Mouse (Mus musculus): ENCODE data around the gene Mta1. TPM values are rescaled to one million over a fixed set of nuclear protein-coding genes. Genes with fewer than 3 reads are reported as not detected.

Mta1 gene
- polyA plus RNA-seq, 1 experiment from 2014 or later: 17.2 TPM

- peaks cover 11% of the 10 kb centered on the region; the same call in 1 of the 2 replicates for H3K27me3 ChIP-seq (replicated peaks)
- WGBS: 10% methylated on average over 45 of the region's 45 CpGs
- no peaks in the 10 kb centered on the region for H3K9me3 ChIP-seq
- peak within 1 kb of the TSS; percentile 25 for H3K4me2 ChIP-seq
- H3K27ac ChIP-seq: no peak within 1 kb of the TSS
- no peak within 1 kb of the TSS for H3K9ac ChIP-seq
- peaks cover 34% of the 10 kb centered on the region for H3K4me1 ChIP-seq
- H3K4me3 ChIP-seq: no peak within 1 kb of the TSS
- 0 out of 2 replicates have a peak, but pooled peaks have one; percentile 7 for ATAC-seq (replicated peaks)
- peaks cover 13% of the 10 kb centered on the region; the same call in 1 of the 2 replicates for H3K36me3 ChIP-seq (replicated peaks)
Measured at GRCm38 (mm10) chr12:113146112-113147057, 48.3 kb downstream of the Mta1 start, which contains the start of gene Crip1. TSS of gene Crip1 (plus strand) at chr12:113146316.

GRCm38 (mm10) chr12:113147481-113147880 is 49.4 kb downstream of the Mta1 start:
- Histone ChIP-seq H3K27ac (no peak overlapping the region), H3K9me3 (no peaks in the 10 kb centered on the region), H3K27me3 (replicated peaks) (peaks cover 20% of the 10 kb centered on the region; the same call in 1 of the 2 replicates), H3K9ac (no peak overlapping the region), H3K4me1 (peaks cover 30% of the 10 kb centered on the region), H3K36me3 (replicated peaks) (peaks cover 13% of the 10 kb centered on the region; the same call in 1 of the 2 replicates), H3K4me2 (no peak overlapping the region), H3K4me3 (no peak overlapping the region)
- 84% methylated on average over 8 of the region's 8 CpGs for WGBS
- ATAC-seq (replicated peaks): no peak

GRCm38 (mm10) chr12:113148381-113149035 is 50.4 kb downstream of the Mta1 start:
- H3K9ac ChIP-seq: no peak overlapping the region
- no peaks in the 10 kb centered on the region for H3K9me3 ChIP-seq
- no peak overlapping the region for H3K4me2 ChIP-seq
- H3K27me3 ChIP-seq (replicated peaks): peaks cover 26% of the 10 kb centered on the region; the same call in 1 of the 2 replicates
- no peak for ATAC-seq (replicated peaks)
- H3K4me3 ChIP-seq: no peak overlapping the region
- peaks cover 13% of the 10 kb centered on the region; the same call in 1 of the 2 replicates for H3K36me3 ChIP-seq (replicated peaks)
- no peak overlapping the region for H3K27ac ChIP-seq
- peaks cover 20% of the 10 kb centered on the region for H3K4me1 ChIP-seq
- 48% methylated on average over 16 of the region's 16 CpGs for WGBS

GRCm38 (mm10) chr12:113149341-113149740 is 51.3 kb downstream of the Mta1 start:
- Histone ChIP-seq H3K4me2 (no peak overlapping the region), H3K36me3 (replicated peaks) (peaks cover 5% of the 10 kb centered on the region; the same call in 1 of the 2 replicates), H3K9ac (no peak overlapping the region), H3K4me3 (no peak overlapping the region), H3K4me1 (peaks cover 20% of the 10 kb centered on the region), H3K9me3 (no peaks in the 10 kb centered on the region), H3K27me3 (replicated peaks) (peaks cover 26% of the 10 kb centered on the region; the same call in 1 of the 2 replicates), H3K27ac (no peak overlapping the region)
- no peak for ATAC-seq (replicated peaks)
- whole genome bisulfite sequencing: 55% methylated on average over 4 of the region's 4 CpGs

- H3K27me3 ChIP-seq (replicated peaks): peaks cover 26% of the 10 kb centered on the region; the same call in 1 of the 2 replicates
- 80% methylated on average over 3 of the region's 3 CpGs for WGBS
- H3K9ac ChIP-seq: no peak overlapping the region
- H3K36me3 ChIP-seq (replicated peaks): no peaks in the 10 kb centered on the region
- no peak overlapping the region for H3K4me2 ChIP-seq
- no peak for ATAC-seq (replicated peaks)
- H3K4me3 ChIP-seq: no peak overlapping the region
- no peaks in the 10 kb centered on the region for H3K9me3 ChIP-seq
- peaks cover 21% of the 10 kb centered on the region for H3K4me1 ChIP-seq
- H3K27ac ChIP-seq: no peak overlapping the region
Measured at GRCm38 (mm10) chr12:113149896-113150295, 51.8 kb downstream of the Mta1 start.

- no peak overlapping the region for H3K4me2 ChIP-seq
- WGBS: 82% methylated on average over 4 of the region's 4 CpGs
- H3K36me3 ChIP-seq (replicated peaks): no peaks in the 10 kb centered on the region
- no peaks in the 10 kb centered on the region for H3K9me3 ChIP-seq
- no peak overlapping the region for H3K27ac ChIP-seq
- H3K4me3 ChIP-seq: no peak overlapping the region
- H3K9ac ChIP-seq: no peak overlapping the region
- peaks cover 28% of the 10 kb centered on the region for H3K4me1 ChIP-seq
- peaks cover 26% of the 10 kb centered on the region; the same call in 1 of the 2 replicates for H3K27me3 ChIP-seq (replicated peaks)
- no peak for ATAC-seq (replicated peaks)
Measured at GRCm38 (mm10) chr12:113150591-113150990, 52.5 kb downstream of the Mta1 start.

- Histone ChIP-seq H3K4me3 (no peak overlapping the region), H3K27ac (no peak overlapping the region), H3K9me3 (no peaks in the 10 kb centered on the region), H3K4me2 (no peak overlapping the region), H3K27me3 (replicated peaks) (peaks cover 26% of the 10 kb centered on the region; the same call in 1 of the 2 replicates), H3K4me1 (peaks cover 28% of the 10 kb centered on the region), H3K36me3 (replicated peaks) (no peaks in the 10 kb centered on the region), H3K9ac (no peak overlapping the region)
- WGBS: 81% methylated on average over 8 of the region's 8 CpGs
- ATAC-seq (replicated peaks): no peak
Measured at GRCm38 (mm10) chr12:113151046-113151445, 53.0 kb downstream of the Mta1 start.

GRCm38 (mm10) chr12:113151661-113152271 is 53.7 kb downstream of the Mta1 start:
- H3K27ac ChIP-seq: no peak overlapping the region
- no peaks in the 10 kb centered on the region for H3K9me3 ChIP-seq
- H3K4me1 ChIP-seq: peaks cover 25% of the 10 kb centered on the region
- peak overlapping the region; percentile 5; the same call in 1 of the 2 replicates for H3K9ac ChIP-seq
- H3K4me3 ChIP-seq: peak overlapping the region; percentile 30
- no peak for ATAC-seq (replicated peaks)
- H3K36me3 ChIP-seq (replicated peaks): no peaks in the 10 kb centered on the region
- H3K27me3 ChIP-seq (replicated peaks): peaks cover 26% of the 10 kb centered on the region; the same call in 1 of the 2 replicates
- peak overlapping the region; percentile 55 for H3K4me2 ChIP-seq
- WGBS: 1% methylated on average over 36 of the region's 36 CpGs

- Histone ChIP-seq H3K27me3 (replicated peaks) (peaks cover 26% of the 10 kb centered on the region; the same call in 1 of the 2 replicates), H3K4me2 (peak overlapping the region; percentile 55), H3K4me3 (peak overlapping the region; percentile 30), H3K9me3 (no peaks in the 10 kb centered on the region), H3K27ac (no peak overlapping the region), H3K36me3 (replicated peaks) (no peaks in the 10 kb centered on the region), H3K4me1 (peaks cover 29% of the 10 kb centered on the region), H3K9ac (no peak overlapping the region)
- ATAC-seq (replicated peaks): no peak
- 29% methylated on average over 19 of the region's 19 CpGs for WGBS
Measured at GRCm38 (mm10) chr12:113152272-113152661, 54.2 kb downstream of the Mta1 start.

GRCm38 (mm10) chr12:113152991-113153525 is 55.0 kb downstream of the Mta1 start:
- no peaks in the 10 kb centered on the region for H3K36me3 ChIP-seq (replicated peaks)
- H3K9me3 ChIP-seq: no peaks in the 10 kb centered on the region
- WGBS: 82% methylated on average over 6 of the region's 6 CpGs
- no peak overlapping the region for H3K4me3 ChIP-seq
- no peak overlapping the region for H3K4me2 ChIP-seq
- H3K27me3 ChIP-seq (replicated peaks): peaks cover 26% of the 10 kb centered on the region; the same call in 1 of the 2 replicates
- no peak for ATAC-seq (replicated peaks)
- H3K4me1 ChIP-seq: peaks cover 26% of the 10 kb centered on the region
- no peak overlapping the region for H3K9ac ChIP-seq
- no peak overlapping the region for H3K27ac ChIP-seq

GRCm38 (mm10) chr12:113153971-113154370 is 55.9 kb downstream of the Mta1 start:
- no peak overlapping the region for H3K4me3 ChIP-seq
- no peaks in the 10 kb centered on the region for H3K9me3 ChIP-seq
- no peaks in the 10 kb centered on the region for H3K36me3 ChIP-seq (replicated peaks)
- H3K4me2 ChIP-seq: no peak overlapping the region
- no peak overlapping the region for H3K9ac ChIP-seq
- H3K27ac ChIP-seq: no peak overlapping the region
- H3K4me1 ChIP-seq: peaks cover 26% of the 10 kb centered on the region
- no peak for ATAC-seq (replicated peaks)
- 95% methylated on average over 7 of the region's 7 CpGs for WGBS
- H3K27me3 ChIP-seq (replicated peaks): peaks cover 26% of the 10 kb centered on the region; the same call in 1 of the 2 replicates

Data from midbrain, embryonic 15.5 days (tissue).